Mouse (Mus musculus) olfactory bulb, adult 2 months (tissue): ENCODE measurements around the gene Fnbp1l.

Experiments
- CTCF ChIP-seq: fragments of 200-500 bp; IDR thresholded peaks from 2 replicates; pipeline ENCODE4 v1.5.1; 2012; ENCODE audit warnings: low read depth, mild to moderate bottlenecking, low read length, moderate library complexity; ENCODE audit not compliant: insufficient read depth
- POLR2A ChIP-seq: fragments of 200-500 bp; IDR thresholded peaks from 2 replicates; pipeline ENCODE4 v1.6.1; 2012; ENCODE audit warnings: mild to moderate bottlenecking, low read depth, low read length, moderate library complexity; ENCODE audit not compliant: insufficient read depth

- TF ChIP-seq CTCF (no peak), POLR2A (no peak)
Observed at GRCm38 (mm10) chr3:122498528-122498927, 121.0 kb downstream of the Fnbp1l start.
